Mouse (Mus musculus): ENCODE measurements at regions not wholly inside any gene's neighbourhood (a gene's known extent, or its start where the extent isn't known, plus 50 kb on each side); places are given as distances from the start of the nearest gene placed in this dataset.

GRCm38 (mm10) chr8:26288163-26288562 lies 168.8 kb downstream of the Gm45692 start:
- no peak for DNase-seq

- DNase-seq: no peak
These were observed 178.9 kb downstream of the Gm45692 start for GRCm38 (mm10) chr8:26298066-26298804.

- no peak for DNase-seq
These were observed 180.9 kb downstream of the Gm45692 start for GRCm38 (mm10) chr8:26300246-26300645.

GRCm38 (mm10) chr8:26301961-26302360 lies 182.6 kb downstream of the Gm45692 start:
- no peak for DNase-seq

GRCm38 (mm10) chr8:26304566-26304965 lies 185.2 kb downstream of the Gm45692 start:
- DNase-seq: no peak

- no peak for DNase-seq
These were observed 185.9 kb downstream of the Gm45692 start for GRCm38 (mm10) chr8:26305061-26305879.

- DNase-seq: no peak
These were observed 188.8 kb downstream of the Gm45692 start for GRCm38 (mm10) chr8:26308121-26308641.

- no peak for DNase-seq
These were observed 190.4 kb downstream of the Gm45692 start for GRCm38 (mm10) chr8:26309764-26310163.

GRCm38 (mm10) chr8:26323606-26324350 lies 204.4 kb downstream of the Gm45692 start:
- DNase-seq: no peak

- no peak for DNase-seq
These were observed 205.3 kb downstream of the Gm45692 start for GRCm38 (mm10) chr8:26324606-26325005.

- DNase-seq: no peak
These were observed 210.5 kb downstream of the Gm45692 start for GRCm38 (mm10) chr8:26329813-26330212.

GRCm38 (mm10) chr8:26336906-26337650 lies 217.7 kb downstream of the Gm45692 start:
- DNase-seq: no peak

- peak; percentile 73 to 84 for DNase-seq
These were observed 225.7 kb downstream of the Gm45692 start for GRCm38 (mm10) chr8:26345078-26345477.

GRCm38 (mm10) chr8:26349231-26349630 lies 229.9 kb downstream of the Gm45692 start:
- DNase-seq: peak; percentile 41 to 45

- no peak for DNase-seq
These were observed 230.5 kb downstream of the Gm45692 start for GRCm38 (mm10) chr8:26349854-26350253.

- DNase-seq: no peak
These were observed 231.3 kb downstream of the Gm45692 start for GRCm38 (mm10) chr8:26350616-26351015.

GRCm38 (mm10) chr8:26351643-26352540 lies 232.6 kb downstream of the Gm45692 start:
- peak; percentile 42 to 52 for DNase-seq

- no peak for DNase-seq
These were observed 233.2 kb downstream of the Gm45692 start for GRCm38 (mm10) chr8:26352541-26353010.

- DNase-seq: no peak
These were observed 234.1 kb downstream of the Gm45692 start for GRCm38 (mm10) chr8:26353476-26353875.

GRCm38 (mm10) chr8:26354516-26354915 lies 235.2 kb downstream of the Gm45692 start:
- no peak for DNase-seq

- no peak for DNase-seq
These were observed 237.5 kb downstream of the Gm45692 start for GRCm38 (mm10) chr8:26356801-26357200.

Measured in cerebellum, adult 18-20 months (tissue).